Mouse (Mus musculus): ENCODE data around the gene Gypa. TPM values are rescaled to one million over a fixed set of nuclear protein-coding genes. Genes with fewer than 3 reads are reported as not detected.
A peak's percentile ranks its signal among the peaks of the same experiment; 100 is the strongest.

The Gypa gene
- polyA plus RNA-seq, 1 experiment from 2014 or later, result 56.9 TPM

DNA sequence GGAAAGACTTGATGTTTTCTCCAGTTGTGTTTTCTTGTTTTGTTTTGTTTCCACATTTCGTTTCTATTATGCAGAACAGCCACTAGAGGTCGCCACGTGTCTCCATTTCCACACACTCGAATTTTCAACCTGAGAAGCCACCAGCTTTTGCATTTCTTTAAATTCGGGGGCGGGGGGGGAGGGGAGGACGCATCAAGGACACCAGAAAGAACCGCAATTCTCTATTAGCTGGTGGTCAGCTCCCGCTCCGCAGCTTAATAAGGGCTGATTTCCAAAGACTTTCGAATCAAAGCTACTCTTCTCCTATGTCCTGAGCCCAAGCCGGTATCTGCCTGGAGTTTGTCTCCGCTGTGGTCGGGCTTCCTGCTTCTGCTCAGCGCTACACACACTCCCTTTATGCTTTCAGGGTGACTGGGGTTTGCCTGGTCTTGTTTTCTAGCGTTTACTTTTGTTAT, 567 bp upstream of the Gypa start:
- Histone ChIP-seq H3K27me3 (replicated peaks) (no peaks in the 10 kb centered on the region), H3K27ac (peak overlapping the region; percentile 35; the same call in 1 of the 2 replicates), H3K4me2 (peak overlapping the region; percentile 78), H3K9me3 (no peaks in the 10 kb centered on the region), H3K4me3 (replicated peaks) (peak overlapping the region; percentile 50), H3K36me3 (no peaks in the 10 kb centered on the region), H3K9ac (no peak overlapping the region), H3K4me1 (peaks cover 6% of the 10 kb centered on the region; the same call in 1 of the 2 replicates)
- WGBS, result 0% methylated on average over 16 of the region's 16 CpGs
- peak; percentile 61; the same call in 1 of the 2 replicates for ATAC-seq (ENCODE audit: insufficient read depth, low FRiP score, low read depth)

GRCm38 (mm10) chr8:80494346-80494660, 722 bp downstream of the Gypa start:
- H3K9me3 ChIP-seq, result no peaks in the 10 kb centered on the region
- no peak overlapping the region for H3K9ac ChIP-seq
- ATAC-seq (ENCODE audit: insufficient read depth, low FRiP score, low read depth), result no peak
- H3K4me1 ChIP-seq, result peaks cover 6% of the 10 kb centered on the region; the same call in 1 of the 2 replicates
- no peak overlapping the region; the same call in 1 of the 2 replicates for H3K27ac ChIP-seq
- no peak overlapping the region for H3K4me3 ChIP-seq (replicated peaks)
- H3K27me3 ChIP-seq (replicated peaks), result no peaks in the 10 kb centered on the region
- WGBS, result 78% methylated on average over 2 of the region's 2 CpGs
- H3K4me2 ChIP-seq, result no peak overlapping the region
- H3K36me3 ChIP-seq, result no peaks in the 10 kb centered on the region

- no peaks in the 10 kb centered on the region for H3K36me3 ChIP-seq
- H3K4me3 ChIP-seq (replicated peaks), result no peak overlapping the region
- no peak for ATAC-seq (ENCODE audit: insufficient read depth, low FRiP score, low read depth)
- H3K4me1 ChIP-seq, result peaks cover 6% of the 10 kb centered on the region; the same call in 1 of the 2 replicates
- no peak overlapping the region for H3K27ac ChIP-seq
- WGBS, result 73% methylated on average over 5 of the region's 5 CpGs
- H3K4me2 ChIP-seq, result no peak overlapping the region
- no peak overlapping the region for H3K9ac ChIP-seq
- H3K27me3 ChIP-seq (replicated peaks), result no peaks in the 10 kb centered on the region
- no peaks in the 10 kb centered on the region for H3K9me3 ChIP-seq
Measured at GRCm38 (mm10) chr8:80494819-80495218, 1.2 kb downstream of the Gypa start.

DNA sequence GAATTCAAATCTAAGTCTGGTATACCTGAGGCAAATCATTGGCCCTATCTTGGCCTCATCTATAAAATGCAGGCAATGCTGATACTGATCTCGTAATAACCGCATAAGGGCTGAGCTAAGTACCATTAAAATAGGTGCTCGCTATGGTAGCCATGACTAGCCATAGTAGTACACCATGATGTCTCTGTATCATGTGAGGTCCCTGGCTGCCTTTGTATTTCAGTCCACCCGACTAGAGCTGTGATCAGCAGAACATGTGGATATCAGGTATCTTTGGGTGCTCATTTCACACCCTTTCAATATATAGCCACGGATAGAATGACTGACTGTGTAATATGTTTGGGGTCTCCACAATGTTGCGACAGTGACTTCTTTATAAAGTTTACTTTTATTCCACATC, 1.9 kb downstream of the Gypa start:
- WGBS, result 91% methylated on average over 6 of the region's 6 CpGs
- Histone ChIP-seq H3K27ac (no peak overlapping the region), H3K4me1 (peaks cover 6% of the 10 kb centered on the region; the same call in 1 of the 2 replicates), H3K36me3 (no peaks in the 10 kb centered on the region), H3K4me2 (no peak overlapping the region), H3K9me3 (no peaks in the 10 kb centered on the region), H3K4me3 (replicated peaks) (no peak overlapping the region), H3K27me3 (replicated peaks) (no peaks in the 10 kb centered on the region), H3K9ac (no peak overlapping the region)
- no peak for ATAC-seq (ENCODE audit: insufficient read depth, low FRiP score, low read depth)

GRCm38 (mm10) chr8:80497323-80497722, 3.7 kb downstream of the Gypa start:
- no peak overlapping the region for H3K27ac ChIP-seq
- no peak for ATAC-seq (ENCODE audit: insufficient read depth, low FRiP score, low read depth)
- peaks cover 6% of the 10 kb centered on the region; the same call in 1 of the 2 replicates for H3K4me1 ChIP-seq
- H3K36me3 ChIP-seq, result no peaks in the 10 kb centered on the region
- H3K4me2 ChIP-seq, result no peak overlapping the region
- H3K4me3 ChIP-seq (replicated peaks), result no peak overlapping the region
- 60% methylated on average over 4 of the region's 4 CpGs for WGBS
- H3K27me3 ChIP-seq (replicated peaks), result no peaks in the 10 kb centered on the region
- H3K9me3 ChIP-seq, result no peaks in the 10 kb centered on the region
- H3K9ac ChIP-seq, result no peak overlapping the region

- no peaks in the 10 kb centered on the region for H3K9me3 ChIP-seq
- no peak overlapping the region for H3K27ac ChIP-seq
- ATAC-seq (ENCODE audit: insufficient read depth, low FRiP score, low read depth), result peak; percentile 94
- WGBS, result 79% methylated on average over 2 of the region's 2 CpGs
- H3K9ac ChIP-seq, result no peak overlapping the region
- no peak overlapping the region for H3K4me3 ChIP-seq (replicated peaks)
- no peak overlapping the region for H3K4me2 ChIP-seq
- H3K27me3 ChIP-seq (replicated peaks), result no peaks in the 10 kb centered on the region
- H3K36me3 ChIP-seq, result no peaks in the 10 kb centered on the region
- no peaks in the 10 kb centered on the region for H3K4me1 ChIP-seq
Measured at GRCm38 (mm10) chr8:80500244-80500643, 6.7 kb downstream of the Gypa start.

DNA sequence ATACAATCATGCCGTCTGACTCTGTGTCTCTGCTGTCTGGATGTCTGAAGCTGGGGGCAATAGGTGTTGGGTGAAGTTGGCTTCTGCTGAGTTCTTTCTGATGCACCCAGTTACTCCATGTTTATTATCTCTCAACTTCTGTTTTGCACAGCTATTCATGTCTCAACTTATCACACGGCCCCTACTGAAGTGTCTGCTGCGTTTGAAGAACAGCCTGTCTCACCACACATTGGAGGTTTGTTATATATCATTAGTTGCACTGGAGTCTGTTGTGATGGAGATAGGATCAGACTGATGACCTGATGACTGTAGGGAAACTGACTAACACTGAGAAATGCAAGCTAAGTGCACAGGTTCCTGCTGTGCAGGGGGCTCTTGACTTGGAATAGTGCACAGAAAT, 7.2 kb downstream of the Gypa start:
- Histone ChIP-seq H3K4me2 (no peak overlapping the region), H3K36me3 (no peaks in the 10 kb centered on the region), H3K27ac (no peak overlapping the region), H3K9ac (no peak overlapping the region), H3K4me3 (replicated peaks) (no peak overlapping the region), H3K9me3 (no peaks in the 10 kb centered on the region), H3K27me3 (replicated peaks) (no peaks in the 10 kb centered on the region), H3K4me1 (no peaks in the 10 kb centered on the region)
- 76% methylated on average over 3 of the region's 3 CpGs for WGBS
- ATAC-seq (ENCODE audit: insufficient read depth, low FRiP score, low read depth), result no peak

- Histone ChIP-seq H3K9me3 (no peaks in the 10 kb centered on the region), H3K9ac (no peak overlapping the region), H3K4me1 (no peaks in the 10 kb centered on the region), H3K27me3 (replicated peaks) (no peaks in the 10 kb centered on the region), H3K27ac (no peak overlapping the region), H3K36me3 (no peaks in the 10 kb centered on the region), H3K4me3 (replicated peaks) (no peak overlapping the region), H3K4me2 (no peak overlapping the region)
- ATAC-seq (ENCODE audit: insufficient read depth, low FRiP score, low read depth), result peak; percentile 89
- 79% methylated on average over 6 of the region's 6 CpGs for WGBS
Measured at GRCm38 (mm10) chr8:80501283-80501682, 7.7 kb downstream of the Gypa start.

DNA sequence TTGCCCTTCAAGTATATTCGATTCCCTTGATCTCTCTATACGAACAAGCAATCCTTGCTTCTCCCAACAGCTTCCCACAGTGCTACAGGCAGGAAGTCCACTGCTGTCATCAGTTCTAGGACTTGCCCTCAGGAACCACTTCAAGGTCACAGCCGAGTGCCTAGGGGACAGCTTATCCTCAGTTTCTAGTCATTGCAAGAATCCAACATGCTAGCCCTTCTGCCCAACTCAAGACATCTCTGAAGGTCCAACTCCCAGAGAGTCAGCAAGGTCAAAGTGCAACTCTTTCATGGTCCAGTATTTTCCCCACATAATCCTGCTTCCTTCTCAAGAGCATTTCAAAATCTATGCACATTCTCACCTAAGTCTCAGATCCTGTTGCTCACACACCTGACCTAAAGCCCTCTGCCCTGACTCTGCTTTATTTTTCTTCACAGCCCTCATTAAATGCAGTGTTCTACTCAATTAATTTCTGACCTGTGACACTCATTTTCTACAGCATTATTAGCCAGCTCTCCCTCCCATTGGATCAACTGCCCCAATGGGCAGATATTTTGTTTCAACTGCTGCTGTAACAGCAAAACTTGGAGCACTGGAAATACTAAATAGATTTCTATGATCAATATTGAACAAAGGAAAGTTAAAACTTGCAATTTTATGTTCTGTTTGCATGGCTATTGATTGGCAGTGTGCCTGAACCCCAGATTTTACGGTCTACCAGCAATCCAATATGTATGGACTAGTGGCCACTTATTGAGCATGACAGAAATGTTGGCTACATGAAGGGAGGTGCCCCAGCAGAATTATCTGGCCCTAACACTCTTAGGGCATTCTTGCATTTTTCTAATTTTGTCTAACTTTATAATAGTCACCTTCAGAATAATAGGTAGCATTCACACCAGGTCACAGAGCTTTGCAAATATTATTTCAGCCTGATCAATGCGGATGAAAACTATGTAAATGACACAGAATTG, 33.1 kb downstream of the Gypa start:
- Histone ChIP-seq H3K36me3 (no peaks in the 10 kb centered on the region), H3K4me2 (no peak overlapping the region), H3K9me3 (no peaks in the 10 kb centered on the region), H3K4me1 (no peaks in the 10 kb centered on the region), H3K27ac (no peak overlapping the region), H3K4me3 (replicated peaks) (no peak overlapping the region), H3K27me3 (replicated peaks) (no peaks in the 10 kb centered on the region), H3K9ac (no peak overlapping the region)
- 82% methylated on average over 5 of the region's 5 CpGs for WGBS
- ATAC-seq (ENCODE audit: insufficient read depth, low FRiP score, low read depth), result no peak

- 85% methylated on average over 3 of the region's 3 CpGs for WGBS
- ATAC-seq (ENCODE audit: insufficient read depth, low FRiP score, low read depth), result no peak
- H3K9ac ChIP-seq, result no peak overlapping the region
Measured at GRCm38 (mm10) chr8:80541836-80542235, 48.3 kb downstream of the Gypa start.

GRCm38 (mm10) chr8:80550436-80550835, 56.9 kb downstream of the Gypa start:
- no peak for ATAC-seq (ENCODE audit: insufficient read depth, low FRiP score, low read depth)
- Histone ChIP-seq H3K4me3 (replicated peaks) (no peak overlapping the region), H3K9ac (no peak overlapping the region), H3K36me3 (no peaks in the 10 kb centered on the region), H3K27me3 (replicated peaks) (no peaks in the 10 kb centered on the region), H3K9me3 (no peaks in the 10 kb centered on the region), H3K4me1 (no peaks in the 10 kb centered on the region), H3K4me2 (no peak overlapping the region), H3K27ac (no peak overlapping the region)

More at GRCm38 (mm10) chr8:80541836-80542235, 48.3 kb downstream of the Gypa start:
- H3K9me3 ChIP-seq, result no peaks in the 10 kb centered on the region
- H3K36me3 ChIP-seq, result no peaks in the 10 kb centered on the region
- no peak overlapping the region for H3K27ac ChIP-seq
- H3K4me1 ChIP-seq, result no peaks in the 10 kb centered on the region
- no peak overlapping the region for H3K4me3 ChIP-seq (replicated peaks)
- no peaks in the 10 kb centered on the region for H3K27me3 ChIP-seq (replicated peaks)
- no peak overlapping the region for H3K4me2 ChIP-seq

GRCm38 (mm10) chr8:80551303-80551702, 57.7 kb downstream of the Gypa start:
- H3K4me1 ChIP-seq, result no peaks in the 10 kb centered on the region
- no peak overlapping the region for H3K4me2 ChIP-seq
- no peak overlapping the region for H3K27ac ChIP-seq
- peak; percentile 56; the same call in 1 of the 2 replicates for ATAC-seq (ENCODE audit: insufficient read depth, low FRiP score, low read depth)
- 62% methylated on average over 3 of the region's 3 CpGs for WGBS
- H3K9me3 ChIP-seq, result no peaks in the 10 kb centered on the region
- H3K4me3 ChIP-seq (replicated peaks), result no peak overlapping the region
- no peaks in the 10 kb centered on the region for H3K27me3 ChIP-seq (replicated peaks)
- H3K36me3 ChIP-seq, result no peaks in the 10 kb centered on the region
- no peak overlapping the region for H3K9ac ChIP-seq

Data from stomach, embryonic 15.5 days (tissue).